Mouse (Mus musculus): ENCODE results near the gene Olfr545.

DNA sequence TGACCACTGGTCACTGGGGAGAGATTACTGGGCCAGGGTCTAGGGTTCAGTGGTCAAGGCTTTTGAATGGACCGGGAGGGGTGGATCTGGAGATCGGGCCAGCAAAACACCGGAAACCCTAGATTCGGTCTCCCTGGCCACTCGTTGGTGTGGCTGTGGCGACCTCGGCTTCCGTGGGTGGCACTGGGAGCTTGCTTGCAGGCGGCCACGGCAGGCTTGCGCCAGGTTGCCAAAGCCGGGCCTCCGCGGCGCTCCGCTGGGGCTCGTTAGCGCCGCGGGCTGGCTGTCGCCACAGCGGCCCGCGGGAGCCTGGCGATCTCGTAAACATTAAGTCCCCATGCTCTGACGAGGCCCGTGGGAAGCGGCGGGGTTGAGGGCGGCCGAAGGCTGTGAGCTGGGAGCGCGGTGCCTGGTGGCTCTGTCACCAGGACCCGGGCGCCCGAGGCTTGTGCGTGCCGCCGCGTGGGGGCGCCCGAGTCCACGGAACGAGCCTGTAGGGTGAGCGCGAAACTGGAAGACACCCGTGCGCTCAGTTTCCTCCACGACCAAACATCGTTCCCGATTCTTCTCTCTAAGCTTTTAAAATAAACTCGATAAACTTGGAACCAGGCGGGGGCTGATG lies 13.6 kb upstream of the Olfr545 start:
- TF ChIP-seq POLR2A (IDR thresholded peaks at IDR 0.05; ENCODE audit: low read depth, low read length) (no peak), CTCF (IDR thresholded peaks at IDR 0.05; ENCODE audit: extremely low read depth, insufficient read depth, insufficient read length, insufficient replicate concordance) (peak; percentile 90)

Measured in spleen, adult 2 months (tissue).